Mouse (Mus musculus) Patski (cell line): ENCODE data around the gene Gdpd1. TPM values are rescaled to one million over a fixed set of nuclear protein-coding genes. Genes with fewer than 3 reads are reported as not detected.

Experiments used
- ATAC-seq: fragments of 100-300 bp; one replicate; pipeline ENCODE4 v1.8.0; 2021
- CTCF ChIA-PET: fragments of 350-600 bp; sonication (Branson Sonifier 250); formaldehyde crosslinking; loops from one replicate; lab custom pipeline; 2022; ENCODE audit warnings: inconsistent platforms; lab: Charles Lee
- POLR2A ChIA-PET: fragments of 350-600 bp; sonication (Branson Sonifier 250); formaldehyde crosslinking; loops from one replicate; lab custom pipeline; 2022; ENCODE audit warnings: antibody characterized with exemption, inconsistent platforms; lab: Charles Lee
- DNase-seq: peaks from one replicate; pipeline ENCODE4 v3.0.0-alpha.2; 2011; ENCODE audit warnings: low read depth, low spot score
- H3K27me3 ChIP-seq: fragments of 371-371 bp; one replicate; pipeline ENCODE4 v1.5.1; 2021
- CTCF ChIP-seq: fragments of 100-300 bp; IDR thresholded peaks from one replicate; pipeline ENCODE4 v1.5.1; 2021
- in situ Hi-C: fragments of 300-500 bp; cut with MboI; formaldehyde crosslinking; loops from 3 replicates; pipeline ENCODE4 v1.11.1; 2018; ENCODE audit warnings: low pct_unique_long_range_greater_than_20kb, mixed read lengths
- polyA plus RNA-seq: library from polyadenylated mRNA; unstranded; gene quantifications from one replicate; pipeline ENCODE4 v1.2.3, GENCODE M21; 2021

The Gdpd1 gene
- polyA plus RNA-seq, 1 experiment from 2014 or later: 36.5 TPM

DNA sequence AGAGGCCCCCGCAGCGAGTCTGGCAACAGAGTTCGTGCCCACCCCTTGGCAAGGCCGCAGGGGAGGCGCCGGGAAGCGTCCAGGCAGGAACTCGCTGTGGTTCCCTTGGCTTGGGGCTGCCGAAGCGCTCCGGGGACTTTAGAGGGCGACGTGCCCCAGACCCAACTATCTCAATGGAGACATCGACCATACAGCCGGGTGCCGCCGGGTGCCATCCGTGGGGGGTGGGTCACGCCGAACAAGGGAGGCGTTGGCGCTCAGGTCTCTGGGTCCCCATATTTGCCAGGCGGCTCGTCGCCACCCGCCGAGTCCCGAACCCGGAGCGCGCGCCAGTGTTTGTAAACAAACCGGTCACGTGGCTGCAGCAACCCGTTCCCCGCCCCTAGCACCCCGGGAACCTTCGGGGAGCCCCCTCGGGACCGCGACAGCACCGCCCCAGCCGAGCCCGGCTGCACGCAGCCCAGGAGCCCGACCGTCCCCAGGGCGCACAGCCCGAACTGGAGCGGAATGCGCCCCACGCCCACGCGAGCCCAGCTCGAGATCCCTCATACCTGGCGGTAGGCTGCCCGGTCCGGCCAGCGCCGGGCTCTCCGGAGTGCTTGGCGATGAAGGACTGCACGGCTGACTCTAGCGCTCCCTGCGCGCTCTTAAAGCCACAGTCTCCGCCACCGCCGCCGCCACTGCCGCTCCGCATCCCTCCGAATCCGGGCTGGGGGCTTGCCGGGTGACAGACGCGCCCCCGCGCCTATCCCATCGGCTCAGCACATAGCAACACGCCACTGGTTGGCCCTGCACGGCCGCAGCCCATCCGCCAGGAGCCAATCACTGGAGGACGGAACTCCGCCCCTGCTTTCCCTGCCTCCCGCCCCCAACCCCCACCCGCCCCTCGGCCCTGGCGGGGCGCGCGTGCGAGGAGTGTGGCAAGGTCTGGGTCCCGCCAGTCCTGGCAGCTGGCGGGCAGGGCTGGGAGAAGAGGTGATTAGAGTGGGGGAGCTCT, 80.5 kb downstream of the Gdpd1 start, which contains the start of gene Ypel2:
TSS of gene Ypel2 (minus strand) at position 667 of the 997 bp plus-strand sequence.
- ATAC-seq: peak; percentile 98
- CTCF ChIA-PET: no interaction called here
- POLR2A ChIA-PET: interaction anchor here (0.7 to 1.5 kb wide), 4 partner anchors 33 to 88 kb away, joined by 3 to 6 read pairs (median 4); no protein-coding TSS in a partner anchor
- in situ Hi-C loops: loop anchor here (5.0 to 10.0 kb wide), 2 partner anchors 36 to 89 kb away; no protein-coding TSS in a partner anchor
- no peak for TF ChIP-seq CTCF
- peak; percentile 62 for DNase-seq
- H3K27me3 ChIP-seq: no peaks in the 10 kb centered on the region

DNA sequence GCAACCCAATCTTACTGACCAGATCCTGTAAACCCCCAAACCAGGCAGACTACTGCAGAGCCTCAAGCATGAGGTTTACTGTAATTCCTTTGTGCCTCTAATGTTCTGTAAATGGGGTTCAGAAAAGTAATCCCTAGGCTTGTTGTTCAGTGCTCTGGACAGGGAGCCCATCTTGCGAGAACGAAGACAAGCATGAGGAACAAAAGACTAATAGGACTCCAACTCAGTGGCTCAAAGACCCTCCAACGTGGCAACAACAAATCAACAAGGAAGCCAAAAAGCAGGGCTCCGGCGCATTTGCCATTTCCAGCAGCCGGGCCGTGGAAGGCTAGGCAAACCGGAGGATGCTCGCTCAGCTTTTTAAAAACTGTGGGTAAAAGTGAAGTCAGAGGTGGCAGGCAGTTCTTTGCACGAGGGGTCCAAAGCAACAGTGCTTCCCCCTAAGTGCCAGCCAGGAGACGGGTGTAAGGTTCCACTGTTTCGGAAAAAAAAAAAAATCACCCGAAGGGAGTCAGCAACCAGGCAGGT, 81.3 kb downstream of the Gdpd1 start:
- CTCF ChIA-PET: interaction anchor here (1.0 kb wide), 1 partner anchor 100 kb away, joined by 3 read pairs; no protein-coding TSS in a partner anchor
- ATAC-seq: no peak
- H3K27me3 ChIP-seq: no peaks in the 10 kb centered on the region
- POLR2A ChIA-PET: interaction anchor here (1.2 to 1.9 kb wide), 3 partner anchors 32 to 87 kb away, joined by 5 to 6 read pairs (median 5); no protein-coding TSS in a partner anchor
- DNase-seq: no peak
- TF ChIP-seq CTCF: no peak
- in situ Hi-C loops: loop anchor here (5.0 to 10.0 kb wide), 2 partner anchors 35 to 88 kb away; no protein-coding TSS in a partner anchor

DNA sequence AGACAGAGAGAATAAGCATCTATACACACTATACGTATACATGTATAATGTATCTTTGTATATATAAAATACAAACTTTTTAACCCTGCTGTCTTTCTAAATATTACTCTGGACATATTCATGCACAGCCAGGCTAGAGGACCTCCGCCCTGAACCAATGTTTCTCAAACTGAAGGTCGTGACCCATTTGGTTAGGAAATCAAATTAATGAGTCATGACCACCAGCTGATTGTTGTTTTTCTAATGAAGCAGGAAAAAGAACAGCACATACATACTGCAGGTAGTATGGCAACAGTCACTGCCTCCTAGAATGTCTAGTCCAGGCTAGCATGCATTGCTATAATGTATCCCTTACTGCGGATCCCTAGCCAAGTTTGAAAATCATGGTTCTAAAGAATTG, 82.6 kb downstream of the Gdpd1 start:
- H3K27me3 ChIP-seq: no peaks in the 10 kb centered on the region
- no peak for DNase-seq
- CTCF ChIA-PET: interaction anchor here (1.2 kb wide), 1 partner anchor 96 kb away, joined by 3 read pairs; no protein-coding TSS in a partner anchor
- no peak for TF ChIP-seq CTCF
- no peak for ATAC-seq
- POLR2A ChIA-PET: interaction anchor here (0.9 to 1.9 kb wide), 4 partner anchors 31 to 71 kb away, joined by 3 to 5 read pairs (median 4); no protein-coding TSS in a partner anchor
- in situ Hi-C loops: loop anchor here (5.0 to 10.0 kb wide), 2 partner anchors 34 to 86 kb away; no protein-coding TSS in a partner anchor

DNA sequence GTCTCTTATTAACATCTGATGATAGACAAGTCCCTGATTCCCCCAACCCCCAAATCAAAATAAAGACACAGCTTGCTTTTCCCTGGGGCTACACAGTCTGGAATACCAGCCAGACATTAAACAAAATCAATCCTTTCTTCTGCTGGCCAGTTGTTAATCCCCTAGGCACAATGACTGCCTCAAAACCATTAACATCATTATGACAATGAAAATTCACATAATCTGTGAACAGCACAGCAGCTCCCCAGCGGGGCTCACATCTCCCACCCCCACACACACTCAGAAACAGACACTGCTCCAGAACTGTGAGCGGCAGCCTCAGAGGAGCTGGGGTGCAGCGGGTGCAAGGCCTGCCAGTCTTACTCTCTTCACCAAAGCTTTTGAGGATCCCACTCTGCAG, 83.6 kb downstream of the Gdpd1 start:
- ChIA-PET CTCF (interaction anchor here (0.7 kb wide), 1 partner anchor 97 kb away, joined by 3 read pairs; no protein-coding TSS in a partner anchor), POLR2A (interaction anchor here (0.9 to 1.3 kb wide), 3 partner anchors 30 to 70 kb away, joined by 3 to 5 read pairs (median 4); no protein-coding TSS in a partner anchor)
- no peak for TF ChIP-seq CTCF
- in situ Hi-C loops: loop anchor here (5.0 to 10.0 kb wide), 2 partner anchors 33 to 86 kb away; no protein-coding TSS in a partner anchor
- no peaks in the 10 kb centered on the region for H3K27me3 ChIP-seq
- no peak for DNase-seq
- no peak for ATAC-seq

DNA sequence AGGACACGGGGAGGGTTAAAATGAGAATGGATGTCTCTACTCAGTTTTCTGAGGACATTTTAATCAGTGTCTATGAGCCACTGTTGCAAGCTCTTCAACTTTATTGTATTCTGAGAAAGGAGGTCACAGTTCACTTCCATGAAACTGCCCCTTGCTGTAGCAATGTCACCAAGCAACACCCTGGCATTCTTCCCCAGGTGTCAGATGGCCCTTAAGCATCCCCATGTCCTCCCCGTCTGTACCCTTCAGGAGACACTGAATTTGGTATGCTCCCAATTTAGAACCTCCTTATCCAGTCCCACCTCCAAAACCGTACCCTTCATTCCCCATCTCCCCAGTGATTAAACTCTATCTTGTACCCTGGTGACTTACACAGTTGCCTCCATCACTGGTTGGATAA, 88.9 kb downstream of the Gdpd1 start:
- ATAC-seq (no peak), DNase-seq (no peak)
- in situ Hi-C loops: no loop called here
- ChIA-PET CTCF (no interaction called here), POLR2A (no interaction called here)
- no peak for TF ChIP-seq CTCF
- no peaks in the 10 kb centered on the region for H3K27me3 ChIP-seq

Other genes with a start within 250 kb of the Gdpd1 start
- gene Ypel2, start 80.4 kb downstream of the Gdpd1 start, polyA plus RNA-seq: 31.7 TPM
- 21.9 TPM for gene Smg8, start 12.7 kb upstream of the Gdpd1 start, polyA plus RNA-seq
- gene Prr11, start 34.6 kb upstream of the Gdpd1 start, polyA plus RNA-seq: 13.8 TPM
- gene Ska2, start 35.2 kb upstream of the Gdpd1 start, polyA plus RNA-seq: 27.9 TPM
- 33.1 TPM for gene Trim37, start 53.0 kb upstream of the Gdpd1 start, polyA plus RNA-seq